Mouse (Mus musculus) yolk sac, embryonic 10.5 days (tissue): Measurements from ENCODE around the gene Krt77.
A peak's percentile ranks its signal among the peaks of the same experiment; 100 is the strongest.

Source experiments
- DNase-seq: peaks from one replicate; pipeline ENCODE4 v3.0.0-alpha.2; 2017; ENCODE audit warnings: low spot score

Krt77 gene

DNA sequence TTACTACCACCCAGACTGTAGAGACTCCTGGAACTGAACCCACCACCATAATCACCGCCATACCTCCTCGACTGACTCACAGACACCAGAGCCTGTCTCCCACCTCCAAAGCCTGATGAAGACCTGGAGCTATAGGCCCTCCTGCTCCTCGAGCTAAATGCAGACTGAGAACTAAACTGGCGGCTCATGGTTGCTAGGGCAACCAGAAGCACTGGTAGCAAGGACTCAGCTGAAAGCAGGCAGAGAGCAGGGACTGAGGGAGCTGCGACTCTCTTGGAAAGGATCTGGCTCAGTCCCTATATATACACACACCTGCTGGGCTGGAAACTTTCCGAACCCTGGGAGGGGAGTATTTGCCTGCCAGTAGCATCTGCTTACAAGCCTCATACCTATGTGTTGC, at the start of gene Krt77:
TSS of gene Krt77 (minus strand) at position 275 of the 400 bp plus-strand sequence.
- no peak for DNase-seq

DNA sequence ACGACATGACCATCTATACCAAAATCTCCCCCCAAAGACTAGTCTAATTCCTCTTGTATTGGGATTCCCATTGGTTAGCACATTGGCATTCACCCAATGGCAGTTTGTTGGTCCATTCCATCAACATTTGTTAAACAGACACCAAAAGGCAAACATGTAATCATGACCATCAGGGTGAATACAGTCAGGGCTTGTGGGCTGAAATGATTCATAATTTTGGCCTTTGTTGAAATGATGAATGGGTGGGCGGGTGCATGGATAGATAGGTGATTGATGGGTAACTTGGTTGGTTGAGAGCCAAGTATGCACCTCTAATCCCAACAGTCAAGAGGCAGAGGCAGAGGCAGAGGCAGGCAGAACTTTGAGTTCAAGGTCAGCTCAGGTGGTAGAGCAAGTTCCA, 46.6 kb upstream of the Krt77 start:
- no peak for DNase-seq

DNA sequence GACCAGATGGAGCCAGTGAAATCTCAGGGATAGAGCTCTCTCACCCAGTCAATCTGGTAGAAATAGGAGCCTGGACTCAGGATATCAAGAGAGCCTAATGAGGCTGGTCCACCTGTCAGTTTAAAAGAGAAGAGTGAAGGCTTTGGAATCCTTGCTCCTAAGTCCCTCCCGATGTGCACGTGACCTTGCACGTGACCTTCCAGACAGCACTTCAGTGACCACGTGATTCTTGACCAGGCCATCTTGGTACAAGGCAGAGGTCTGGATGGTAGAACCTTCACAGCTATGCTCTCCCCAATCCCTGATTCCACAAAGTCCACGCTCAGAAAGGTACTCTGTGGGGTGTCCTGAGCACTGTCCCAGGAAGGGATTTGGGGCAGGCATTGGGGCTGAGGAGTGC, 35.3 kb upstream of the Krt77 start:
- DNase-seq: no peak

DNA sequence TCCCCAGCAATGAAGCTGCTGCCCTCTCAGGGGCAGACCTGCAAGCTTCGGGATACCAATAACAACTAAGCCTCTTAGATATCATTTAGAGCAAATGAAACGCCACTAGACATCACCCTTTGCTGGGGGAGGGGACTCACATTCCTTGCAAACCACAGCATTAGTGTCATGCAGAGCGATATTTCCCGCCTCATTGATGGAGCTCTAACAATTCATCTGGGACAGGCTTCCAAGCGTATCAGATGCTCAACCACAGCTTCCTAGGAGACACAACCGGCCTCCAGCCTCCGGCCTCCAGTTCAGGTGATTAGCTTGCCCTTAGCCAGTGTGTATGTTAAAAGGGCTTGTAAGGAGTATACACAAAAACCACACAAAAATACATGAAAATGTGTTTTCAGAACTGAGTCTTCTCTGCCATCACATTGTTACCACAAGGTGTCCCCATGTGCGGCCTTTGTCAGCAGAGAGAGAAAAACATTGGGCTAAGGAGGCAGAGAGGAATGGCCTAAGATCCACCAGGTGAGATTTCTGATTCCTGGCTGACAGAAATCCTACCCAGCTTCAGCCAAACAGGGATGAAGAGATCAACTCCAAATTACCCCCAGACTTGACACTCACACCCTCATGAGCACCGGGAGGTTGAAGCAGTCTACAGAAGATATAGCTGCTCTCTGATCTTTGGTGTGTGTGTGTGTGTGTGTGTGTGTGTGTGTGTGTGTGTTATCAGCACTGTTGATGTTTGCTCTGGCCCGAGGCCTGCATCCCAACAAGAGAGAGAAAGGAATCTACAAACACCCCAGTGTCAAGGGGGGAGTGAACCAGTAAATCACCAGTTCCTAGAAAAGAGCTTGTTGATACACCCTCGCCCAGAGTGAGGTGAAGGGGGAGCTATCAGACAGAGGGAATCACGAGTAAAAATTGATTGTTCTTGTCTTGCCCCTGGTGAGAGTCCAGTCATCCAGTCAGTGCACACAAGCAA, 33.0 kb upstream of the Krt77 start:
- no peak for DNase-seq

DNA sequence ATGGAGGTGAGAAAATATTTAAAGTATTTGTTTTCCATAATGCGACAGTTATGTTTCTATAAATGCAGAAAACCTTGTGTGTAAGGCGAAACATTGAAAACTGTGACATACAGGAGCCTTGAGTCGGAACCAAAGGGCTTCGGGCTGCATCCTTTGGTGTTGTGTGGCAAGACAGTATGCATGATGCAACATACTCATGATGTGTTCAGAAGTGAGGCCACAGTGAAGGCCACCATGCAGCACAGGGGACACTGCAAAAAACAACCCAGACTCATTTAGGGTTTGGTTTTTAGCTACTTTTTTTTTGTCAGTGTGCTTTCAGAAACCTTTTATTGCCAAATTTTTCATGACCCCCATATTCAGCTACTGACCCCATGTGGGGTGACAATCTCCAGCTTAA, 25.7 kb upstream of the Krt77 start:
- no peak for DNase-seq

DNA sequence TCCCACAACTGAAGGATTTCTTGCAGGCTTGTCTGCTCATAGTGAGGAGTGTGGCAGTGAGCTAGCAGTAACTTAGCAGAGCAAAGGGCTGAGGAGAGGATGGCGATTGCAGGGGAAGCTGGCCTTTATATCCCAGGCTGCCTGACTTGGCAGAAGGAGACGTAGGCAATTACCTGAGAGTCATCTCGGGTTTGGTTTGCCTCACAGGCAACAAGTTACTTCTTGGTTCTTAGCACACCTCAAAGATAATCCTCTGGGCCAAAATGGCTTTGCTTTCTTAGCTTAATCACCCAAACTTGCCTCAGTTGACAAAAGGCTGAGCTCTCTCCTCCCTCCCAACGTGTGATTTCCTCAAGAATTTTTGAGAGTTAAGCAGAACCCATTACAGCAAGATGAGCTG, 23.3 kb upstream of the Krt77 start, which contains the start of gene Krt76:
TSS of gene Krt76 (minus strand) at position 101 of the 400 bp plus-strand sequence.
- no peak for DNase-seq

DNA sequence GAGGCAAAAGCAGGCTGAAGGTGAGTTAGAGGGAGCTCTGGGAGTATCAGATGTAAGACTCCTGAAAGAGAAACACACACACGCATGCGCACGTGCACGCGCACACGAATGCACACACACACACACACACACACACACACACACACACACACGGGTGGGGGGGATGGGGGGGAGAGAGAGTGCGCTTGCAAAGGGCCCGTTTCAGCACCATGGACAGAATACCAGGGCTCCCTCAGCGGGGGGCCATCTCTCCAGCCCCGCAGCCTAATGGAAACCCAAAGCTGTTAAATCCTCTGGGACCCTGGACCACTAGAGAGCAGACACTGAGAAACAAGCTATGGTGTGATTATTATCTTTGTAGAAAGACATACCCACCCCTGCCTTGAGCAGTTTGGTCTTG, 10.3 kb upstream of the Krt77 start:
- peak; percentile 13 for DNase-seq

DNA sequence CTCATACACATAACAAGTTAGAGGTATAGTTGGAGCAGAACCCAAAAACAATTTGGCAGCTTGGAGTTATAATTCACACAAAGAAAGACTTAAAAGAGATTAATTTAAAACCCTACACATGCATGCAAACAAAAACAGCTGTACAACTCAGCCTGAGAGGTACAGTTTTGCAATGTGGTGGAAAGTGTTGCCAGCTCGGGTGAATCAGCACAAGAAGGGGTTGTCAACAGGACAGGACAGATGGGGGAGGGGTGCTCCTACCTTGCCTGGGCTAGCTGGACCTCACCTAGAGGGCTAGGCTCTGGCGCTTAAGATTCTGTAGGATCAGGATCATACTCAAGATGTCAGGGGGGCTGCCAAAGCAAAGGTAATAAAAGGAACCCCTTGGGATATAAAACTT, 8.5 kb upstream of the Krt77 start:
- no peak for DNase-seq

DNA sequence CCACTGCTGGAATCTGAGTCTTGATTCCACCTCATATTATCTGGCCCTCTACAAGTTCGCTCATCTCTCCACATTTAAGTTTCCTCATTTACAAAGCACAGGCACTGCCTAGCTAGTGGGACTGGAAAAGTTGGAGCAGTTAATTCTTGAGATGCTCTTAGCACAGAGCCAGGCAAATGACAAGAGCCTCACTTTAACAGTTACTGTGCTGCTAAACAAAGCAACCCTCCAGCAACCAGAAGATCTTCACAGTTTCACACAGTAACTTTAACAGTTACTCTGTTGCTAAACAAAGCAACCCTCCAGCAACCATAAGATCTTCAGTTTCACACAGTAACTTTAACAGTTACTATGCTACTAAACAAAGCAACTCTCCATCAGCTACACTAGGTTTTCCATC, 4.9 kb upstream of the Krt77 start:
- no peak for DNase-seq

DNA sequence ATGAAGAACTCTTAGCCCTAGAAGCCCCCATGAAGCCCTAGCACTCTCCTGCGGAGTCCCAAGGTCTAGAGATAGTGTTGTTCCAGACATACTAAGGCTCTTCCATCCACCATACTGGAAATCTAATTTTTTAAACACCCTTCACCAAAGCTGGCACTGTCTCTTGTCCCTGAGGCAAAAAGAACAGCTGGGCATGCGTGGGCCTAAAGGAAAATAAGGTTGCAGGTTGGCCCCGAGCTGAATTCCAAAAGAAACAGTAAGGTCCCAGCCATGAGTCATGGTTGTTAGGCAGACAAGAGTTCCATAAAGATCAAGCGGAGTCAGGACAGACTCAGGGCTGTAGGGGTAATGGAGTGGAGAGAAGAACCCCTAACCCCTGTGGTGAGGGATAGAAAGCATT, 3.7 kb upstream of the Krt77 start:
- DNase-seq: no peak

DNA sequence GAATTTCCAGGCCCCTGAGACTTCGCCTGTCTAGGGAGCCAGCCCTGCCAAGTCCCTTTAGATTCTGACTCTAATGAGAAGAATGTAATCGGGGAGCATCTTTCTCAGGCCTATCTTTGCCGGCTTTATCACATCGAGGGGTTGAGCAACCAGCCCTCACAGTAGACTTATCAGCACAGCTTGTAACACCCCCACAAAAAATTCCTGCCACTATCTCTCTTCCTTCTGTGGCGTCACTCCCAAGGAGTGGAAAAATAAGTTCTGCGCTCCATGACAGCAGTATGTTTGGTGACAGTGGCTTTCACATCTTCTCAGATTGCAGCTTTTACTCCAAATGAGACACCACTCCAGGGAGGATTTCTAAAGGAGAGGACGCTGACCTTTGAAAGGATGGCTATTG, 2.8 kb downstream of the Krt77 start:
- DNase-seq: no peak

DNA sequence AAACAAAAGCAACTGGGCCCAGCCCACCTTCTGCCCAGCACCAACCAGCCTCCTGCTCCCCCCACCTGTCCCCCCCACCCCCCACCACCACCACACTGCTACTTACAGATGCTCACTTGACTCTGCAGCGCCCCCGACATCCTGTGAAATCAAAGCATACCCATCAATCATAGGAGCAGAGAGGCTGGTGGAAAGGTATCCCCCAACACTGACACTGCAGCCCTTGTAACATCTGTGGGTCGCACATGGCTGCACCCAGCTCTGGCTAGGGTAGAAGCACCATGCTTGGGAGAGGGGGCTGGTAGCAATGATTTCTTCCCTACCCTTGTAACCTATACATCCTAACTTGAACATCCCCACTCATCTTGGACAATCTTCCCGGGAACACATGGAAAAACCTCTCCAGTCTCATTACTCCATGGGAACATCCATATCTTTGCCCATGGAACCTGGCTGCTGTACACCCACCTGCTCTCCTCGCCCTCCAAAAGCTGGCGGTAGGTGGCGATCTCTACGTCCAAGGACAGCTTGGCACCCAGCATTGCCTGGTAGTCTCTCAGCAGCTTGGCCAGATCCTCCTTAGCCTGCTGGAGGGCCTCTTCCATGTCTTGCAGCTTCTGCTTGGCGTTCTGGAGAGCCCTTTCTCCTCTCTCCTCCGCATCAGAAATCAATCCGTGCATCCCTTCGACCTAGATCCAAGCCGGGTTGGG, 8.9 kb downstream of the Krt77 start:
- no peak for DNase-seq

DNA sequence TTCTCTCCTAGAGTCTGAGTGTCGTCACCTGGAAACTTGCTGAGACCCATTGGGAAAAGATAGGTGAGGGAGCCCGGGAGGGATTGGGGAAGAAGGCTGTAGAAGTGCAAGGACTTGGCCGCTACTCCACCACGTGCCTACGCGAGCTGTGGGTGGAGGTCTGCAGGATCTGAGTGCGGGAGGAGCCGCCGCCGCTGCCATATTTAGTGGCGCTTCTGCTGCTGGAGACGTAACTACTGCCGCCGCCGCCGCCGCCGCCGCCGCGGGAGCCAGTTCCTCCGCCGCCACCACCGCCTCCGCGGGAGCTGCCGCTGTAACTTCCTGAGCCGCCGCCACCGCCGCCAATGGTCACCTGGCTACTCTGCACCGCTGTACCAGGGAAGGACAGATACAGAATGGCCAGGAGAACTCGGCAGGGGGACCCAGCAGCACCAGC, 9.8 kb downstream of the Krt77 start:
- peak; percentile 14 for DNase-seq

DNA sequence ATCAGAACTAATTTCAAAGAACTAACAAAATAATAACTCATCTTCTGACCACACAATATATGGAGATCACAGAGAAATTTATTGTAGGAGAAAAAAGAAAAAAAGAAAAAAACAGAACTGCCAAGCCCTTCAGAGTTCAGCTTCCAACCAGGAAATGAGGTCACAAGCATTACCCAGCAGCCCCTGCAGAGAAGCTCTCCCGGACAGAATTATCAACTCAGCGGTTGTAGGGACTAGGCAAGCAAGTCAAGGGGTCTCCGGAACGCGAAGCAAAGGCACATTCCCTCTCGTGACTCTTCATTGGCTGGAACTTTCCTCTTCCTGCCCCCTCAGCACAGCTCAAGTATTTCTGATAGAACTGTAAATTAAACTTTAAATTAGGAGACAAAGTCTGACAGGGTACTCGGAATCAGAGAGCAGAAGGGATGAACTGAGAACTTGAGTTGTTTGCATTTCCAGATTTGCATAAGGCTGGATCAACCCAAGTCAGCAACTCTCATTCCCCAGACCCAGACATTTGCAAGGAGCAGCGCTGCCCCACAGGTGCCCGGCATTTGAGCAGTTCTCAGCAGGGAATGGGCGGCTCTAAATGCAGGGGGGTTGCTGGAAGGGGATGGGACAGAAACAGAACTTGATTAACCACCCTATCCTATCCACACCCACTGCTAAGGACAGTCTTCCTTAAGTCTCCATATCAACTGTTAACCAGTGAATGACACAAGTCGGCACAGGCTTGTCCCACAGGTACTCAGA, 10.7 kb downstream of the Krt77 start:
- DNase-seq: no peak

DNA sequence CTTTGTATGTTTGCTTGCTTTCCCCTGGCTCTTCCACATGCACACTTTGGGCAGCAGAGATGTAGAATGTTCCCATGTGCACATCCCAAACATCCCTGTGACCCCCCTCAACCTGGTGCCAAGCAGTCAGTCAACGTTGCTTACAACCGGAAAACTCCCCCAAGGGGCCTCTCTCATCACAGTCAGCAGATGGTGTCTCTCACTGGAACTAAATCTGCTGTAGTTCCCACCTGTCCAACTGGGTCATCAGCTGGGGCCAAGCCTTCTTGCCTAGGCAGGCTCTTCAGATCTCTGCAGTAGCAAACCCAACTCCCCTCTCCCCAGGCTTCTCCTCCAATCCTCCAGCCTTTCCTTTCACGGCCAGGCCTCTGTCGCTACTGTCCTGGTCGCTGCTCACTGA, 12.8 kb downstream of the Krt77 start:
- DNase-seq: no peak

DNA sequence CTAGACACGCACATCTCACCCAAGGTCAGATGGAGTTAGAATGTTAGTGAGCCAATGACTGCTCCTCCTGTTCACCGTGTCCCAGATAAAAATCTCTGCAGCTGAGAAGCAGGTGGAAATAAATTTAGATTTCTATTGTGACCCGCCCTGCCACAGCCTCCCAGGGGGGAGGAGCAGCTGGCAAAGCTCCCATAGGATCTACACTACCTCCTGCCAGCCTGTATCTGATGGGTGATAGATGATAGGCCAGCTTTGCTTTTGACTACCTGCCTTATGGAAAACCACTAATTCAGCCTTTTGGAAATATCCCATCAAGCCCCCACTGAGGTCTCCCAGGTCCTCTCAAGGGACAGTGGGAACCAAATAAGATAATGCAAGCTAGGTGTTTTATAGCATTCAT, 13.8 kb downstream of the Krt77 start:
- DNase-seq: no peak

DNA sequence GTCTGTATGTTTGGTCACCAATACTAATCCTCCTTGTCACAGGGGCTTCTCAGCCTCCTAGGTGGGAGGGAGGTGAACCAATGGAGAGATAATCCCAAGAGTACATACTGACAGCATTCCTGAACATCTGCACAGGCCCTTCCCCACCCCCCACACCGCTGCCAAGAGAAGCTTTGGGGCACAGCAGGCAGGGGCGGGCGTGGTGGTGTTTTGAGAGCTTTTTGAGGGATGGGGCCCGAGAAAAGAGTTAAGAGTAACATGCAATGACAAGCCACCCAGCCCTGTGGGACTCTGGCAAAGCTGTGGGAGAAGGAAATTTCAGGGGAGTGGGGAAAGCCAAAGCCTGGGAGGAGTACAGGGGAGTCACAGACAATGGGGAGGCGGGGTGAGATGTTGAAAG, 15.2 kb downstream of the Krt77 start:
- no peak for DNase-seq

DNA sequence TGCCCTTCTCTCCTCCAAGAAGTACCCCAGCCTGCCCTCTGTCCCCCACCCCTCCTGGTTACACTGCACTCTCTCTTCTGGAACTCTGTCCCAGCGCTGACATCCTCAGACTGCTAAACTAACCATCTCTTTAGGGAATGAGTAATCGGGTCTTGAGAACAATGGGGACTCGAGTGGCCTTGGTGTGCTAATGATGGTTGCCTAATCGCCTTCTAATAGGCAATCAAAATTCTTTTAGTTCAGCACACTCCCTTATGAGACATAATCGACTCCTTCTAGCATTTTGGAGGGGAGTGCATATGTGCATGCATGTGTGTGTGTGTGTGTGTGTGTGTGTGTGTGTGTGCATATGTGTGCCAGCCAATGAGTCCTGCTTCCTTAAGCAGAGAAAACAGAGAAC, 16.9 kb downstream of the Krt77 start:
- DNase-seq: no peak

DNA sequence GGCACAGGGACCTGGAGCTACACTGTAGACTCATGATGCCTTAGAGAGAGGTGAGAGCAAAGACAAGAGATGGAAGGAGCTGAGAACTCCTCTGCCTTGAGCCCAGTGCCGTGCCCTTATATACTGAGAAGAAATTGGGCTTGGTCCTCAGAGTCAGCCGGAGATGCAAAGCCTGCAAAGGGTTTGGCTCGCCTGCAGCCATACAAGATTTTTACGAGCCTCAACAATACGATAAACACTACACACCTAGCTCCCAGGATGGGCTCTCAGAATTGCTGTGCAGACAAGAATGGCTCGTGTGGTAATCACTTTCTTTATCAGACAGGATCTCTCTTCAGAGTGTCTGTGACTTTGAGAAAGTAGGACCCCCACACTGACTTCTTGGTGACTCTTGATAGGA, 18.8 kb downstream of the Krt77 start, which contains the start of gene Krt1:
TSS of gene Krt1 (minus strand) at position 101 of the 400 bp plus-strand sequence.
- no peak for DNase-seq

DNA sequence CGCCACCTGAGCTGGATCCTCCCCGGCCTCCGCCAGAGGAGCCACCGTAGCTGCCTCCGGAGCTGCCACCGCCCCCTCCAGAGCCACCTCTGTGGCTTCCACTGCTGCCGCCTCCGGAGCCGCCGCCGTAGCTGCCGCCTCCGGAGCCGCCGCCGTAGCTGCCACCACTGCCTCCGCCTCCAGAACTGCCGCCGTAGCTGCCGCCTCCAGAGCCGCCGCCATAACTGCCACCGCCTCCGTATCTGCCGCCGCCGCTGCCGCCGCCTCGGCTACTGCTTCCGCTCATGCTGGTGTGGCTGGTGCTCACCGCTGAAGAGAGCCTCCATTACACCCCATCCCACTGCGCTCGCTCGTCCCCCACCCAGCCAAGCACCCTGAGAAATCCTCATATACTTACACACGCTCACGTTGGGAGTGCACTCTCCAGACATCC, 23.5 kb downstream of the Krt77 start:
- peak; percentile 7 for DNase-seq

DNA sequence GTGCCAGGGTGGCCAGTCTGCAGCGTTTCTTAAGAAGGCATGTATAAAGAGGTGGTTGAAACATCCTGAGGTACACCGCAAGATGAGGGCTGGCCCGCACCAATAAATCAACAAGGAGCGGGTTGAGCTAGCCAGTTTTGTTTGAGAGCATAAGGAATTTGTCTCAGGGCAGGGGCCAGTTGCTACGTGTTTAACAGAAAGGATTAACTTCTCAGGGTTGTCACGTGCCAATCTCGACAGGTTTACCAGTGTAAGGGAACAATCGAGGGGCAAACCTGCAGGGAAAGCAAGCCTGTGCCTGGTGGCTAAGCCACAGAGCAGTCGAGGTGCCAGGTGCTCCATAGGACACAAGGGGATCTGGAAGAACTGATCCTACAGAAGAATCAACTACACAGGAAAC, 26.3 kb downstream of the Krt77 start:
- no peak for DNase-seq

DNA sequence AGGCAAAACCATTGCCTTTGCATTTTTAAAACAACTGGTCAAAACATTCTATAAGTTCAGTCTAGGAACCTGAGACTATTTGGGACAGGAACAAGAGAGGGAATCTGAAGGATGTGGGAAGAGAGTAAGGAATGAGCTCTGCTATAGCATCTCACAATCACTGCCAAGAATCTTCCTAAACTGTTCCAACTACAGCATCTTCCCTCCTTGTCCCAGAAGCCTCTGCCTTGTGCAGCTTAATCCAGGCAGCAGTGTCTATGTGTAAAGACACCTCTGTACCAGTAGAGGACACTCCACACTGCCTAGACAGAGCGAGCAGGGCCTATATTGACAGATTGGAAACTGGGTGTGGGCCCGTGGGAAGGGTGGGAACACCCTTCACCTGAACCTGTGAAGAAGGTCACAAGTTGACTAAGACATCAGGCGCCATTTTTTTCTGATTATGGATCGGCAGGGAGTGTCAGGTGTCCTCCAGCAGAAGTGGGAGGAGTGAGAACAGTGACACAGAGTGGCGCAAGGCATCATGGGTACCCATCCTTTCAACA, 34.6 kb downstream of the Krt77 start:
- DNase-seq: no peak
